ENCODE assay signal across 12 mouse cellular contexts in genomic region chr15:25144228-25144627, GRCm38 (mm10).
DNase-seq lines count a peak whose midpoint lies in the region; ATAC-seq and TF ChIP-seq lines count a peak whose summit lies in the region.
"Had no signal": no experiment of that assay in that cellular context is flagged by ENCODE, and none has a peak within 500 bp of the region (broad histone marks: within the 10 kb centered on the region; RNA-seq: fewer than 3 reads in every experiment).

No protein-coding gene starts in this region.

- H3K36me3 ChIP-seq in kidney, adult 2 months (ENCODE audit: control insufficient read depth, insufficient read depth, low read length), result no peaks in the 10 kb centered on the region
- H3K36me3 ChIP-seq: hindbrain, embryonic 13.5 days; liver, embryonic 13.5 days; midbrain, embryonic 15.5 days had no signal

- no peak for TF ChIP-seq CTCF in kidney, adult 2 months (conservative IDR thresholded peaks at IDR 0.05; ENCODE audit: insufficient read depth, insufficient read length, low read depth, low read length)

- no peak overlapping the region for H3K27ac ChIP-seq in kidney, adult 2 months (ENCODE audit: insufficient read depth, low read depth, low read length)
- H3K27ac ChIP-seq: hindbrain, embryonic 13.5 days; liver, embryonic 13.5 days; midbrain, embryonic 15.5 days had no signal

- peak; percentile 87 to 91 for ATAC-seq in hematopoietic stem cell, adult 5-6 weeks (replicated peaks in 1 of 2; ENCODE audit: insufficient read depth in 1 of 2, low FRiP score in 2 of 2, low TSS enrichment in 1 of 2, low read depth in 1 of 2, poor library complexity in 2 of 2, severe bottlenecking in 2 of 2)
- ATAC-seq: midbrain, embryonic 15.5 days had no signal

- no peak for TF ChIP-seq POLR2A in kidney, adult 2 months (IDR thresholded peaks at IDR 0.05; ENCODE audit: low read depth, low read length)

- 62% methylated on average over 1 of the region's 1 CpGs for WGBS in kidney, adult 2 months

- no peaks in the 10 kb centered on the region for H3K27me3 ChIP-seq in kidney, adult 2 months (replicated peaks; ENCODE audit: control insufficient read depth, insufficient read depth, low read length)
- H3K27me3 ChIP-seq: hindbrain, embryonic 13.5 days; liver, embryonic 13.5 days; midbrain, embryonic 15.5 days had no signal

- H3K4me1 ChIP-seq in kidney, adult 2 months (ENCODE audit: control insufficient read depth, insufficient read depth, low read length), result no peaks in the 10 kb centered on the region
- H3K4me1 ChIP-seq: liver, embryonic 13.5 days had no signal

- H3K4me3 ChIP-seq in kidney, adult 2 months (ENCODE audit: insufficient read depth, low read depth, low read length), result no peak overlapping the region
- H3K4me3 ChIP-seq: hindbrain, embryonic 13.5 days; liver, embryonic 13.5 days; midbrain, embryonic 15.5 days had no signal

- DNase-seq in kidney, adult 2 months, result peak; percentile 9
- DNase-seq in kidney, adult 18-20 months, result no peak
- DNase-seq in urinary bladder, postnatal 14 days (ENCODE audit: low spot score), result peak; percentile 14
- no peak for DNase-seq in urinary bladder, adult 2 months (ENCODE audit: low spot score)
- no peak for DNase-seq in natural killer cell, adult 2 months (ENCODE audit: low spot score in 2 of 2)
- no peak for DNase-seq in spleen, postnatal 4 days (ENCODE audit: low spot score in 2 of 2)
- no peak for DNase-seq in cerebellum, adult 9-10 months
- DNase-seq: cerebellum, postnatal 14 days; liver, embryonic 13.5 days had no signal

Comparison
In these comparisons a context has a peak if more than half of its experiments do, and no peak if none do; other contexts are left out.
1. DNase-seq: peak in kidney, adult 2 months (single experiment) and urinary bladder, postnatal 14 days (single experiment); none in kidney, adult 18-20 months (single experiment), urinary bladder, adult 2 months (single experiment), natural killer cell, adult 2 months (0 of 2), spleen, postnatal 4 days (0 of 2) and cerebellum, adult 9-10 months (single experiment).